Mouse (Mus musculus) cerebellum, adult 9-10 months (tissue): ENCODE data around the gene Gpr4.

ENCODE experiments used
- DNase-seq: peaks from one replicate; pipeline ENCODE4 v3.0.0; 2022

Gpr4 gene

GRCm38 (mm10) chr7:19196676-19197075 is 15.7 kb upstream of the Gpr4 start:
- DNase-seq = peak; percentile 53

GRCm38 (mm10) chr7:19197985-19198384 is 14.4 kb upstream of the Gpr4 start:
- no peak for DNase-seq

- DNase-seq = no peak
Measured at GRCm38 (mm10) chr7:19201660-19202059, 10.7 kb upstream of the Gpr4 start.

GRCm38 (mm10) chr7:19202065-19202850 is 10.1 kb upstream of the Gpr4 start:
- DNase-seq = no peak

GRCm38 (mm10) chr7:19208201-19208910 is 4.0 kb upstream of the Gpr4 start:
- DNase-seq = no peak

- DNase-seq = peak; percentile 70
Measured at GRCm38 (mm10) chr7:19208944-19209472, 3.3 kb upstream of the Gpr4 start.

- DNase-seq = no peak
Measured at GRCm38 (mm10) chr7:19209494-19209893, 2.8 kb upstream of the Gpr4 start.

GRCm38 (mm10) chr7:19210010-19210409 is 2.3 kb upstream of the Gpr4 start:
- no peak for DNase-seq

- DNase-seq = no peak
Measured at GRCm38 (mm10) chr7:19211041-19211675, 1.2 kb upstream of the Gpr4 start.

GRCm38 (mm10) chr7:19213385-19213784 is 1.0 kb downstream of the Gpr4 start:
- DNase-seq = no peak

- DNase-seq = no peak
Measured at GRCm38 (mm10) chr7:19214369-19214768, 2.0 kb downstream of the Gpr4 start.

GRCm38 (mm10) chr7:19214940-19215339 is 2.6 kb downstream of the Gpr4 start:
- no peak for DNase-seq

- no peak for DNase-seq
Measured at GRCm38 (mm10) chr7:19217492-19217891, 5.2 kb downstream of the Gpr4 start.

- no peak for DNase-seq
Measured at GRCm38 (mm10) chr7:19217944-19218343, 5.6 kb downstream of the Gpr4 start.

- DNase-seq = no peak
Measured at GRCm38 (mm10) chr7:19220061-19220460, 7.7 kb downstream of the Gpr4 start.

GRCm38 (mm10) chr7:19222189-19222588 is 9.9 kb downstream of the Gpr4 start:
- no peak for DNase-seq

- DNase-seq = no peak
Measured at GRCm38 (mm10) chr7:19222875-19223274, 10.5 kb downstream of the Gpr4 start.

- no peak for DNase-seq
Measured at GRCm38 (mm10) chr7:19224933-19225332, 12.6 kb downstream of the Gpr4 start.

GRCm38 (mm10) chr7:19226817-19227797 is 14.8 kb downstream of the Gpr4 start:
- peak; percentile 77 for DNase-seq

GRCm38 (mm10) chr7:19227883-19228792 is 15.8 kb downstream of the Gpr4 start, which contains the start of gene Opa3:
Opa3 (plus strand) TSS chr7:19228334.
- peak; percentile 100 for DNase-seq

GRCm38 (mm10) chr7:19228793-19229148 is 16.4 kb downstream of the Gpr4 start:
- no peak for DNase-seq
